Mouse (Mus musculus): Measurements from ENCODE around the gene Sirt7.

- TF ChIP-seq TAL1 (IDR thresholded peaks at IDR 0.05; ENCODE audit: low read length) (no peak), GATA1 (IDR thresholded peaks at IDR 0.05; ENCODE audit: low read length) (no peak)
Observed at GRCm38 (mm10) chr11:120613481-120613972, 11.5 kb downstream of the Sirt7 start.

Data from erythroblast, embryonic 14.5 days (primary cell).